Mouse (Mus musculus): ENCODE measurements at regions not wholly inside any gene's neighbourhood (a gene's known extent, or its start where the extent isn't known, plus 50 kb on each side); places are given as distances from the start of the nearest gene placed in this dataset.

- no peak for DNase-seq (ENCODE audit: low spot score in 2 of 2)
Observed at GRCm38 (mm10) chr12:55926276-55926973, 90.3 kb downstream of the Brms1l start.
